Mouse (Mus musculus) E14TG2a.4 (cell line): ENCODE results near the gene Mrps18a.

Experiments
- CTCF ChIP-seq: conservative IDR thresholded peaks from 2 replicates; pipeline ENCODE4 v1.5.1; 2014; ENCODE audit warnings: low read length
- NANOG ChIP-seq: IDR thresholded peaks from 2 replicates; pipeline ENCODE4 v1.6.1; 2014; ENCODE audit warnings: borderline replicate concordance, low read length, mixed read lengths
- POU5F1 ChIP-seq: IDR thresholded peaks from 2 replicates; pipeline ENCODE4 v1.6.1; 2014; ENCODE audit warnings: low read length, borderline replicate concordance

DNA sequence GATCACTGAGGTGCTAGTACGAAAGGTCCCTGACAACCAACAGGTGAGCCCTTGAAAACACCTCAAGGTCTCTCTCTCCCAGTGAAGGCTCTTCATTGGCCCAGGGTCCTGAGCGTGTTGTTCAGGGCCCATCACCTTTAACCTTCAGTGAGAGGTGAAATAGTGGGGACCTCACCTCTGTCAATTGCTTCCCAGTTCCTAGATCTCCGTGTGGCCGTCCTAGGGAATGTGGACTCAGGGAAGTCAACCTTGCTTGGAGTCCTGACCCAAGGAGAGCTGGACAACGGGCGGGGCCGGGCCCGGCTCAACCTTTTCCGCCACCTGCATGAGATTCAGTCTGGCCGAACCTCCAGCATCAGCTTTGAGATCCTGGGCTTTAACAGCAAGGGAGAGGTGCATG, 54.0 kb downstream of the Mrps18a start:
- TF ChIP-seq CTCF (no peak), POU5F1 (no peak), NANOG (no peak)
